Mouse (Mus musculus): ENCODE results near the gene Heatr5a.

The Heatr5a gene

DNA sequence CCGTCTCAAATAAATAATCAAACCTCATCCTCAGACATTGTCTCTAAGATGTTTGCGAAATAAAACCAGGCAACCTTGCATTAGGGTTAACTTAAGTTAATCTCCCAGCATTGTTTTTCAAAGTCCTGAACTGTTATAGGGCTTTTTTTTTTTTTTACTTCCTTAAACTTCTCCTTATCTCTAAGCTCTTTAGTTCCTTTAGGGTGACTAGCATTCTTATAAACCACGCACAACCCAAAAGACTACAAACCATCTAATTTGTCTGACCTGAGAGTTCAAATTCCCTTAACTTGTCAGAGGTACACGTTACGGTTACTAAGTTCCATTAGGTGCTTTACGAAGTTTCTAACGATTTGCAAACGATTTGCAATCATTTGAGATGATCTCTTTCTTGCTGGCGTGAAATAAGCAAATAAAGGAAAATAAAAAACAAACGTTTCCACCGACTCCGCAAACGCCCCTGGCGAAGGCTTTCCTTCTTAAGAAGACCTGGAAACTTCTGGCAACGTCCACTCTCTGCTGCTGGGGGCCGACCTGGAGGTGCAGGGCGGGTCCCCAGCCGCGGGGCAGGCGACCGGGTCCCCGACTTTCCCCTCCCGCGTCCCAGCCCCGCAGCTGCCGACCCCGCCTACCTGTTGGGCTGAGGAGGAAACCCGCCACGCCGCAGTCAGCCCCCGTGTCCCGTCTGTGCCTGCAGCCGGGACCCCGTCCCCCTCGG is 610 bp downstream of the Heatr5a start:
- DNase-seq = no peak

DNA sequence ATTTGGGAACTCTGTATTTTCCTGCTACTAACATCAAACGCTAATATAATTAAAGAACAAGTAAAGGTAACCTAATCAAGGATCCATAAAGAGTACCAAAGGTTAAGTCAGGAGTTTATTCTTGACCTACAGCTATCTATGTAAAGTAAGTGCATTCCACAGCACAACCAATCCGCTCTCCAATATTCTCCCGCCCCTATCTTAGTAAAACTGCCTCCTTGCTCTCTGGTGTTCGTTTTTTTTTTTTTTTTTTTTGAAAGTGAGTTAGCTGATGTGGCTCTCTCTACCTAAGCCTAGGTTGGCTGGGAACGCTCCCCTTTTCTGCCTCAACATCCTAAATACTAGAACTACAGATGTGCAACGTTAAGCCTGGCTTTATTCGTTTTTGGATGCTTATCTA is 1.2 kb downstream of the Heatr5a start:
- DNase-seq = no peak

GRCm38 (mm10) chr12:51969092-51969491 is 2.0 kb downstream of the Heatr5a start:
- no peak for DNase-seq

- no peak for DNase-seq
Observed at GRCm38 (mm10) chr12:51967915-51968595, 3.1 kb downstream of the Heatr5a start.

DNA sequence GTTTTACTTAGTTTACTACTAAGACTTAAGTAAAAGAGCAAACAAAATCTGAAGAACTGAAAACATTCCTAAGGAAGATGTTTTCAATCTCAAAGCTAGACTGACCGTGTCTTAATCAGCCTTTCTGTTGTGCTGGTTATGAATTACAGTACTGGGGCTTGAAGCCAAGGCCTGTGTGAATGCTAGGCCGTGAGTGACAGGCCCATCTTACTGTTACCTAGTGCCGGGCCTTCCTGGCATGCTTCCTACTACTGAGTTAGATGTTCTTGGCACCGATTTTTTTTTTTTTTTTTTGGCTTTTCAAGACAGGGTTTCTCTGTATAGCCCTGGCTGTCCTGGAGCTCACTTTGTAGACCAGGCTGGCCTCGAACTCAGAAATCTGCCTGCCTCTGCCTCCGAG is 13.5 kb downstream of the Heatr5a start:
- peak; percentile 20 to 23 for DNase-seq

DNA sequence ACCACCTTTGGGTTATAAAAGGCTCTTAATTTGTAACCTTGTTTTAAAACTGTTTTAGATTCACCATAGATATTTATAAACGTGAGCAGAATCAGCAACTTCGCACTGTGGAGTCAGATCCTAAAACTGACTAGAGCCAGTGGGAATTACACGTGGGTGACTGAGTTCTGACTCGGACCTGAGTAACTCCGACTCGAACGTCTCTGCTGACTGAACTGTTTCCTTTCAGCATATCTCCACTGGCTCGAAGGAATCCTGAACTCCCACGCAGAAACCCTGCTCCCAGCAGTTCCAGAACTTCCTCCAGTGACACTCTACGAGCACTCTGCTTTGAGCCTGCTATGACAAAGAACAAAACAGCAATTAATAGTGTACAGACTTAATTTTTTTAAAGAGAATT is 18.8 kb downstream of the Heatr5a start:
- no peak for DNase-seq

DNA sequence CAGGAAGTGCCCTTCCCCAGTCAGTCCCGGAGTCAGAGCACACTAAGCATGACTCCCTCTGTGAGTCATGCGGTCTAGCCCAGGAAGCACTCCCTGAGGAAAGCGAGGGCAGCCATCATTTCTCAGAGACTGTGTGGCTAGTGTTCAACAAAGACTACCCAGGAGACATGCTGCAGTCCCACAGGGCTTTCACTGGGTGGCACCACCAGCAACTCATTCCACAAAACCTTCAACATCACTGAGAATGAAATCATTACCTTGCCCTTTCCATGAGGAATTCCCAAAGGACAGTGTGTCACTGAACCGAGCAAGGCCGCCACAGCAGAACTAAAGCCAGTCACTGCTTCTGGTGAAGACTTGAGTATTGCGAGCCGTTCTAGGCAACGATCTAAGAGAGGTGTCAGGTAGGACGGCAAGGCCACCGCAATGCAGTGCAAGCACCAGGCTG is 23.6 kb downstream of the Heatr5a start:
- DNase-seq = no peak

GRCm38 (mm10) chr12:51945331-51945730 is 25.8 kb downstream of the Heatr5a start:
- no peak for DNase-seq

- no peak for DNase-seq
Observed at GRCm38 (mm10) chr12:51939848-51940247, 31.3 kb downstream of the Heatr5a start.

- DNase-seq = no peak
Observed at GRCm38 (mm10) chr12:51937938-51938337, 33.2 kb downstream of the Heatr5a start.

GRCm38 (mm10) chr12:51929630-51930029 is 41.5 kb downstream of the Heatr5a start:
- DNase-seq = no peak

DNA sequence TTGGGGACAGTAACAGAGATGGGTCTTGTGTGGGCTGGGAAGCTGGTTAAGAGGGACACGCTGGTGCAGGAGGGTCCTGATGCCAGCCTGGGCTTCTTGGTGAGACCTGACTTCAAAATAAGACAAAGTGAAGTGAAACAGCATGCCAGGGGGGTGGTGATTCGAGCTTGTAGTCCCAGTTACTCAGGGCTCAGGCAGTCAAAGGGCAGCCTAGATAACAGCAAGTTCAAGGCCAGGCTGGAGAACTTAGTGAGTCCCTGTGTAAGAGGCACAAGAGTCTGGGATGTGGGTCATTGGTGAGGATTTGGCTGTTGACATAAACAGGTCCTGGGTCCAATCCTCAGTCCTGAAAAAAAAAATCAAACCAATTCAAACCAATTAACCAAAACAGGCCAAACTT is 53.9 kb downstream of the Heatr5a start:
- DNase-seq = no peak

DNA sequence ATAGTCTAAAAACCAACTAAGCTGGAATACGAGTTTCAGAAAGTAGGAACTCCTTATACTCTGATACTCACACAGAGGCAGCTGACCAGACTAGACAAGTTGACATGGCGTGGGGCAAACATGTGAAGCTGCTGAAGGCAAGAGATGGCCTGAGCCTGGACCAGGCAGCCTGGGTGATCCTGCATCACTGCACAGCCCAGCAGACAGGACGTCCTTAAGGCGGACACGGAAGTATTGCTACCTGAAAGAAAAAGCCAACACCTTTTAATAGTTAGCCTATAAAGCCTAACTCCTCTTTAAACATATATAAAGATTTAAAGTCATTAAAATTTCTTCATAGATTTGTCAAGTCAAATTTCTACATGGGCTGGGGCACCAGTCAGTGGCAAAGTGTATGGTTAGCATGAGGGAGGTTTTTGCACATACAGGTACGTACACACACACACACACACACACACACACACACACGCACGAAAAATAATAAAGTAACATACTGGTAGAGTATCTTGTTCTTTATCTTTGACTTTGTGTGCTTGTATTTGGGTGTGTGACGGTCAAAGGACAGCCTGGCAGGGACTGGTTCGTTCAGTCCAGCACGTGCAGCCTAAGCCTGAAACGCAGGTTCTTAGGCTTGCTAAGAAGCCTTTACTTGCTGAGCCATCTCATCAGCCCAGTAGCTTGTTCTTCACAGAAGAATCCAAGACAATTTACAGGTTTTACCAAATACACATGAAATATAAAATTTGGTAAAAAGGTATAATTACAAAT is 56.0 kb downstream of the Heatr5a start:
- no peak for DNase-seq

- no peak for DNase-seq
Observed at GRCm38 (mm10) chr12:51909202-51909601, 61.9 kb downstream of the Heatr5a start.

GRCm38 (mm10) chr12:51907543-51907942 is 63.6 kb downstream of the Heatr5a start:
- DNase-seq = no peak

GRCm38 (mm10) chr12:51900551-51900950 is 70.6 kb downstream of the Heatr5a start:
- peak; percentile 28 to 45 for DNase-seq

DNA sequence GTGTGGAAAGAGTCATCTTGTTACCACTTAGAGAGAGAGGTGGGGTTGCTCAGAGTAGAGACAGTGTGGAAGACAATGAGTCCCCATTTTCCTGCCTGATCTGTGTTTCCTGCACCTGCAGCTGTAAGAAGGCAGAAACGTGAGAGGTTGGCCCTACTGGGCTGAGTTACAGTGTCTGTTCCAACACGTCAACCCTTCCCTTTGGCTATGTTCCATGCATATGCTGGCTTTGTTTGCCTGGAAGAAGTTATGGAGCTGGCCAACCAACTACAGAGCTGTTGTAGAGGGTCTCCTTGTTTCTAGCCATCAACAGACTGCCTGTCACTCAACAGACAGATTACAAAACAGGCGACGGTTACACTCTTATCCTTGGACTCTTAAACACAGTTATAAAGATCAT is 74.2 kb downstream of the Heatr5a start:
- DNase-seq = no peak

- no peak for DNase-seq
Observed at GRCm38 (mm10) chr12:51888609-51889008, 82.5 kb downstream of the Heatr5a start.

DNA sequence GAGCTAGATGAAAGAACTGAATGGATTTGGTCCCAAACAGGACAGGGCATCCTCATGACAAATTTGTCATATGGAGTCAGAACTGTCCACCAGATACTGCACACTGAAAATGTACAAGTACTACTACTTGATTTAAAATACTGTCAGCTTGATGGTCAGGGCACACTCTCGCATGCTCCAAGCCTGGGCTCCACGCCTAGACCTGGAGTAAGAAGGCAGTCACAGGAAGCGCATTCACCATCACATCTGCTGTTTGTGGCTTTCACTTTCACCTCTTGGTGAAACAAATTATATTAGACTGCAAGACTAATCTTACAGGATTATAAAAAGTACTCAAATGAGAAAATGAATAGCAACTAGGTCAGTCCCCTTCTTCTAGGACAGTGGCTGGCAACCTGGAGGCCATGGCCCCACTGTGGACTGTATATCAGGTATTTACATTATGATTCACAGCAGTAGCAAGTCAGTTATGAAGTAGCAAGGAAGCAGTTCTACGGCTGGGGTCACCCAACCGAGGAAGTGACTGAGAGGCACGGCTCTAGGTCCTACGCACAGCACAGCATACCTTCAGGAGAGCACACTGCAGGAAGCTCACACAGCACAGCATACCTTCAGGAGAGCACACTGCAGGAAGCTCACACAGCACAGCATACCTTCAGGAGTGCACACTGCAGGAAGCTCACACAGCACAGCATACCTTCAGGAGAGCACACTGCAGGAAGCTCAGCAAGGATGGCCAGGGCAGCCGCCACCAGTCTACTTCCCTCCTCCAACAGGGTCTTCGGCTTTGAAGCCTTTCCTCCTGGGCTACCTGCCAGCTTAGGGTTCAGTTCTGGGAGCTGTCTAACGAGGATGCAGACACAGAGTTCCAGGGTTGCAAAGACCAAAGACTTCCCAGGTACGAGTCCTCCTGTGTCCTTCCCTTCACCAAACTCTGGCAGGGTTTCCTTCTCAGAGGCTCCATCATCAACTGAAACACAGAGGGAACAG is 83.5 kb downstream of the Heatr5a start:
- DNase-seq = peak; percentile 15 to 18

- DNase-seq = no peak
Observed at GRCm38 (mm10) chr12:51886369-51886768, 84.8 kb downstream of the Heatr5a start.

GRCm38 (mm10) chr12:51884801-51885200 is 86.3 kb downstream of the Heatr5a start:
- DNase-seq = no peak

DNA sequence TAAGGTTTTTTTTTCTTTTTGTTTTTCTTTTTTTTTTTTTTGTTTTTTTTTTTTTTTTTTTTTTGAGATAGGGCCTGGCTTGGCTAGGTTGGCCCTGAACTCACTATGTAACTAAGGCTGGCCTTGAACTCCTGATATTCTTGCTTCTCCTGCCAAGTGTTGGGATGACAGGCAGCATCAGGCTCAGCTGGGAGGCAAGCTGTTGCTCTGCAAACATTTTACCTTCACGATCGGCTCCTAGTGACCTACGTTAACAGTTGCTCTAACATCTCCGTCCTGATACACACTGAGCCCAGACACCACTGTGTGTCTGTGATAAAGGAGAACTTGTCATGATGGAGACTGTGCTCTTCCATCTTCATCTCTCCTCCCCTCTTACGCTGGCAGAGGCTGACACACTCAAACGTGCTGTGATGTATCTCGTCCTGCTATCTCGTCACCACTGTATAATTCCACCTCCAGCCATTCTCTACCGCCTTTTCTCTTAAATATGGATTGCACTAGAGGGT is 87.8 kb downstream of the Heatr5a start:
- no peak for DNase-seq
